Mouse (Mus musculus): ENCODE results near the gene Bub1b. TPM values are rescaled to one million over a fixed set of nuclear protein-coding genes. Genes with fewer than 3 reads are reported as not detected.
"Not testable (repeated sequence)": the region's sequence is repeated elsewhere in the genome, so short reads cannot be mapped to it uniquely, and the experiment has no call there.

Bub1b gene
- polyA plus RNA-seq, 1 experiment from 2014 or later: 87.8 TPM

GRCm38 (mm10) chr2:118618013-118618412 lies 20.0 kb downstream of the Bub1b start:
- DNase-seq (ENCODE audit: low spot score): no peak

GRCm38 (mm10) chr2:118620101-118620500 lies 22.1 kb downstream of the Bub1b start:
- no peak for DNase-seq (ENCODE audit: low spot score)

- no peak for DNase-seq (ENCODE audit: low spot score)
Measured at GRCm38 (mm10) chr2:118620608-118621007, 22.6 kb downstream of the Bub1b start.

- no peak for DNase-seq (ENCODE audit: low spot score)
Measured at GRCm38 (mm10) chr2:118629276-118629675, 31.3 kb downstream of the Bub1b start.

GRCm38 (mm10) chr2:118633441-118633840 lies 35.4 kb downstream of the Bub1b start:
- DNase-seq (ENCODE audit: low spot score): no peak

GRCm38 (mm10) chr2:118637258-118637657 lies 39.2 kb downstream of the Bub1b start:
- no peak for DNase-seq (ENCODE audit: low spot score)

- peak; percentile 83 for DNase-seq (ENCODE audit: low spot score)
Measured at GRCm38 (mm10) chr2:118637888-118638526, 40.0 kb downstream of the Bub1b start.

- no peak for DNase-seq (ENCODE audit: low spot score)
Measured at GRCm38 (mm10) chr2:118638686-118639085, 40.7 kb downstream of the Bub1b start.

GRCm38 (mm10) chr2:118641147-118641546 lies 43.1 kb downstream of the Bub1b start:
- DNase-seq (ENCODE audit: low spot score): no peak

GRCm38 (mm10) chr2:118642431-118642830 lies 44.4 kb downstream of the Bub1b start:
- peak; percentile 69 for DNase-seq (ENCODE audit: low spot score)

- DNase-seq (ENCODE audit: low spot score): peak; percentile 33
Measured at GRCm38 (mm10) chr2:118642942-118643341, 44.9 kb downstream of the Bub1b start.

- no peak for DNase-seq (ENCODE audit: low spot score)
Measured at GRCm38 (mm10) chr2:118646665-118647064, 48.7 kb downstream of the Bub1b start.

GRCm38 (mm10) chr2:118650697-118651096 lies 52.7 kb downstream of the Bub1b start:
- DNase-seq (ENCODE audit: low spot score): not testable (repeated sequence)

- DNase-seq (ENCODE audit: low spot score): peak; percentile 22
Measured at GRCm38 (mm10) chr2:118656688-118657281, 58.8 kb downstream of the Bub1b start.

GRCm38 (mm10) chr2:118658457-118658856 lies 60.4 kb downstream of the Bub1b start:
- DNase-seq (ENCODE audit: low spot score): peak; percentile 19

- DNase-seq (ENCODE audit: low spot score): peak; percentile 34
Measured at GRCm38 (mm10) chr2:118659077-118659476, 61.1 kb downstream of the Bub1b start.

- no peak for DNase-seq (ENCODE audit: low spot score)
Measured at GRCm38 (mm10) chr2:118659493-118659892, 61.5 kb downstream of the Bub1b start.

- peak; percentile 37 for DNase-seq (ENCODE audit: low spot score)
Measured at GRCm38 (mm10) chr2:118659998-118660452, 62.0 kb downstream of the Bub1b start.

- DNase-seq (ENCODE audit: low spot score): no peak
Measured at GRCm38 (mm10) chr2:118661891-118662290, 63.9 kb downstream of the Bub1b start.

- peak; percentile 60 for DNase-seq (ENCODE audit: low spot score)
Measured at GRCm38 (mm10) chr2:118662902-118663803, 65.1 kb downstream of the Bub1b start, which contains the start of gene Pak6. Gene Pak6 (plus strand): TSS chr2:118663303.

- no peak for DNase-seq (ENCODE audit: low spot score)
Measured at GRCm38 (mm10) chr2:118663804-118664766, 66.1 kb downstream of the Bub1b start.

All from thymus, postnatal 0 days (tissue).